Mouse (Mus musculus) neural tube, embryonic 10.5 days (tissue): ENCODE results near the gene P4ha3.

ENCODE experiments used
- DNase-seq: peaks from one replicate; pipeline ENCODE4 v3.0.0-alpha.2; 2017; ENCODE audit warnings: low spot score; ENCODE audit errors: extremely low spot score

The P4ha3 gene

DNA sequence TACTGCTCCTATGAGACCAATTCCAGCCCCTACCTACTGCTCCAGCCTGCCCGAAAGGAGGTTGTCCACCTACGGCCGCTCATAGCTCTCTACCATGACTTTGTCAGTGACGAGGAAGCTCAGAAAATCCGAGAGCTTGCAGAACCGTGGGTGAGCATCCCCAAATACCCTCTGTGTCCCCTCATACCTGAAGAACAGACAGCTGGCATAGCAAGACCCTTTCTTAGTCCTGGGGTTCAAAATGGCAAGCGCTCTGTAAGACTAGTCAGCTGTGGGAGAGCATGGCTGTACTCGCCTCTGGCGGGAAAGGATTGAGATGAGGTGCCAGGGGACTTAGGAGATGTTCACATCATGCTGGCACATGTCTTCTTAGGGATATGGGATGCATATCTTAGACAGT lies 20.6 kb downstream of the P4ha3 start:
- DNase-seq, result no peak

DNA sequence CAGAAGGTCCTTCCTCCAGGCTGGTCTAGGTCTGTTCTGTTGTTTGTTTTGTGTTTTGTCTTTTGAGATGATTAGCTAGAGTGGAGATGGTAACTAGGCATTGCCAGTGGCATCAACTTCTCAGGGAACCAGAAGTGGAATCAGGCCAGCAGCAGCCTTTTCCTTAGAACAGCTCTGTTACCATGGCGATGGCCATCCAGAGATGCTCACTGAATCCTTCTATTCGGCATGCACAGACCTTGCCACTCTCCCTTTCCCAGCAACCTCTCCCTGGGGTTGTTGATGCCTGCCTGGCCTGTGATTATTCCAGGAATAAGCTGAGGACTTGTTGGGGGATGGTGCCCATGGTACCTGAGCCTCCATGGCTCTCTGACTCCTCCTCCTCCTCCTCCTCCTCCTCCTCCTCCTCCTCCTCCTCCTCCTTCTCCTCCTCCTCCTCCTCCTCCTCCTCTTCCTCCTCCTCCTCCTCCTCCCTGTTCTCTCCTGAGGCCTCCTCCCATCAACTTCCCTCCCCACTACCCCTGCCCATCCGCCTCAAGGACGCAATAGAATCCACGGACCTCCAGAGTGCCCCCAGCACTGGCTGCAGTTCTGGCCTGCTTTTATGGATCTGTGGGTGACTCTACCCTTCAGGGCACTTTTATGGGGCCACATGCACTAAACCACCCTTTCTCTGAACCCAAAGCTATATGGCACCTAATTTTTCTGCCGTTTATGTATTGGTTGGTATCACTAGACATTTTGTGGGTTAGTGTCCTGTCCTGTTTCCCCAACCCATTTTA lies 22.7 kb downstream of the P4ha3 start:
- no peak for DNase-seq

DNA sequence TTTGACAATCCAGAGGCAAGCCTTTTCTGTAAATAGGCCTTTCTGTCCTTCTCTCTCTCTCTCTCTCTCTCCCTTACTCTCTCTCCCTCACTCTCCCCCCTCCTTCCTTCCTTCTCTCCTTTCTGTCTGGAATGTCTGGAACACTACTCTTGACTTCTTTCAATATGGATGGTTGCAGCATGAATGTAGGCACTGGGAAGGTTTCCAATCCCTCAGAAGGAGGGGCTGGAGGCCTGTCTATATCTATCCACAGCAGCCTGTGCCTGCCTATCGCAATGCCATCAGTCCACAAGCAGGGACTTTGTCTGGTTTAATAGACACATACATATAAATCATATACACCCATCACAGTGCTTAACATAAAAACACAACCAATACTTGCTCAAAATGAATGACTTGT lies 23.9 kb downstream of the P4ha3 start:
- no peak for DNase-seq

DNA sequence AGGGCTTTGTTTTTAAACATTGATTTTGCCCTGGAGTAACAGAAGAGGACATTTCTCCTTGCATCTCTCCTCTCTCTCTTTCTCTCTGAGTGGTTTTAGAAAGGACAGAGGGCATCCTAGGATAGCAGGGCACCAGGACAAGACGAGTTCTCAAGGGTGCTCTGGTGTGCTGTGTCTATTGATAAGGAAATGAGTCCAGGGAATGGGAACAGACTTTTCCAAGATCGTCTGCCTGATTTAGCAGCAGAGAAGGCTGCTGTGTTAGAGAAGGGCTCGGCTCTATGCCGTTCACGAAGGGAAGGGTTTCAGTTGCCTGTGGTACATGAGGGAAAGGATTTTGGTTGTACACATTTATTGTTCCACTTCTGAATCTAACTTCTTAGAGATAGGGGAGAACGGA lies 24.4 kb downstream of the P4ha3 start:
- no peak for DNase-seq

DNA sequence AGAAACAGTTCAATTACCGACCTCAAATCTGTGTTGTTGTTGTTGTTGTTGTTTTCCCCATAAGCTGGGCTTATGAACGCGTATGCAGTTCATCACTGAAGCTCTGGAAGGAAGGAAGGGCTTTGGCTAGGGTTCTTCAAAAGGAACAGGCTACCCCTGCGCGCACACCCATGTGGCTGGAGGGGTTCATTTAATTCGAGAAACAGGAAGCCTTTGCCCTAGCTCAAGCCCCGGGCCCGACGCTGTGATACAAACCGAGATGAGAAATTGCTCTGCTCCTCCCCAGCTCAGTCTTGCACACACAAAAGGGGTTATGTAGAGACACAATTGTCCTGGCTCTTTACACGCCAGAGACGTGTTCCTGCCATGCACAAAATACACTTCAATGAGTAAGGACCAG lies 25.0 kb downstream of the P4ha3 start:
- DNase-seq, result no peak

DNA sequence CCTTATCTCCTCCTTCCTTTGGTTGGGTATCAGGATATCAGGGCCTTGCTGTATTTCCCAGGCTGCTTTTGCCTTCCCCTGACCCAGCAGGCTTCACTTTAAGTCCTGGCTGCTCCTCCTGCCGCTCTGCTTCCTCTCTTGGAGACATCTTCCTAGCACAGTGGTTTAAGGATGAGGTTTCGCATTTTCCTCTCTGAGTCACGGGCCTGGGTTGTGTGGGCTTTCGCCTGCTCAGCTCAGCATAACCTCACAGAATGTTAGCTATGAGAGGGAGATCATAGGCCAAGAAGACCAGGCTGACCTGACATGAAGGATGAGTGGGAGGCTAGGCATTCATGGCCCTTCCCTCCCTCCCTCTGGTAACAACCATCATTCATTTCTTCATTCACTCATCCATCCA lies 27.4 kb downstream of the P4ha3 start:
- no peak for DNase-seq

DNA sequence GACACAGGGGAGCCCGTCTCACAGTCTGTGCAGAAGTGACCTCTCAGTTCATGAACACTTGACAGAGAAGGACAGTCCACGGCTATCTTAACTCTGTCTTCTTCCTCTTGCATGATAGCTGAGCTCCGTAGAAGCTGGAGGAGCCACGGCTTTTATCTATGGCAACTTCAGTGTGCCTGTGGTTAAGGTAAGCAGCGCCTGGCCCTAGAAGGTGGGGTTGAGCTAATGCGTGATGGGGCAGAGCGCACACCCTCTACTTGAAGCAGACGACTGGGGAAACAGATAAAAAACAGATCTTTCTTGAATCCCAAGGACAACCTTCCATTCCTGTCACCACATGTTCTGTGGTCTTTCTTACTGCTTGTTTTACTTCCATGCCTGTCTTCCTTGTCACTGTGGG lies 31.6 kb downstream of the P4ha3 start:
- DNase-seq, result no peak

DNA sequence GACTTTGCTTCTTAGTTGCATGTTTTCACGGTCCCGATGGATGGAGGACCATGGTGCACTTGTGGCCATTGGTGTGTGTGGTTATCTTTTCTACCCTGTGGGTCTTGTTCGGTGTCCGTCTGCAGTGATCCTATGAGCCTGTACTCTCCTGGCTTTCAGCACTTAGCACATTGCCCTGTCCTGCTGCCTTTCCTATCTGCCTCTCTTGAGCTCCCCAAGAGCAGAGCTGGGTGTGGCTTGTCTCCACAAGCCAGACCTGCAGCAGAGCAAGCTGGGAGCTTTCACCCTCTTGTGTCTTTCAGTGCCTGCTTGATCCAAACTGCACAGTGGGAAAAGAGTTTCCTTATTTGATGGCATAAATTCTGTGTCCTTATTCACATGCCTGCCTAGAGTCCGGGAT lies 32.2 kb downstream of the P4ha3 start:
- no peak for DNase-seq

DNA sequence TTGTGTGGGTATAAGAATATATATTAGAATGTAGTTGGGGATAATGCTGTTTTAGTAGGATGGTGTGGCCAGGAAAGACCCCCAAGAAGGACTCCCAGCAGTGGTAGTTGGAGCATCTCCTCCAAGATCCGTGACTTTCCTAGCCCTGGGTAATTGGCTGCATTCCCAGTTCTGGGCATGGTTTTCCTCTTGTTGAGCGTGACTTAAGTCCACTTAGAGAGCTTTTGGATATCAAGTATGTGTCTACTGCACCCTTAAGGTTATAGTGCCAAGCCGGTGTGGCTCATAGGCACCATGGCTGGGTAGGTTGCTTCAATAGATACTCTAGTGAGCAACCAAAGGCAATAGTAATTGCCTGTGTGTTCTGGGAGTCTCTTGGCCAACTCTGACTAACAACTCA lies 38.4 kb downstream of the P4ha3 start:
- DNase-seq, result no peak

DNA sequence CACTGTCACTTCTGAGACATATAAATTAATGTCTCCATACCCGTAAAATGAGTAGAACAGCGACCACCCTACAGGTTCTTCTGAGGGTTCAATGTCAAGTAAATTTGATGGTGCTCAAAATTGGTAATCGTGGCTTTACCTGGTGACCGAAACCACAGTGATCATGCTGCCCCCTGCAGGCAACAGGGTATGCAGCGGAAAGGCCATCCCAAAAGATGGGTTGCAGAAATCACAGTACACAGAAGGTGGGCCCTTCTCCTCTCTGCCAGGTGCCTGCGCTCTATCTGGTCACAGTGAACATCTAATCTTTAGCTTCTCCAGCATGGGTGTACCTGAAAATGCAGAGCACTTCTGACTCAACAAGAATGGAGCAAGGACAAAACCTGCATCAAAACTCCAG lies 40.2 kb downstream of the P4ha3 start:
- DNase-seq, result no peak

DNA sequence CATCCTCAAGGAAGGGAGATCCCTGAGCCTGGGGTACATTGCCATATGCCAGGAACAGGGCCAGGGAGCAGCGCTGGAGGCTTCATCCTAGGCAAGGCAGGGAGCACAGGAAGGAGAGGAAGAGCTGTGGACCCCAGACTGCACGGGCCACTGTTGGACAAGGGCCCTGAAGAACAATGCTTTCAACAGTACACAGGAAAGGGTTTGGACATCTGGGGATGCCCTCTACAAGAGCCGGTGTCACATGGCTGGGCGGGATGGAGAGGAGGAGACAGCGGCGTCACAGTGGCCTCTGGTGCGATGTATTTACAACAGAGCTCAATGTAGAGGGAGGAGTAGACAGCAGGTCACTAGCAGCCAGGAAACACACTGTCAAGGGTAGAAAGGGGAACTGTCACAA lies 42.2 kb downstream of the P4ha3 start:
- no peak for DNase-seq

DNA sequence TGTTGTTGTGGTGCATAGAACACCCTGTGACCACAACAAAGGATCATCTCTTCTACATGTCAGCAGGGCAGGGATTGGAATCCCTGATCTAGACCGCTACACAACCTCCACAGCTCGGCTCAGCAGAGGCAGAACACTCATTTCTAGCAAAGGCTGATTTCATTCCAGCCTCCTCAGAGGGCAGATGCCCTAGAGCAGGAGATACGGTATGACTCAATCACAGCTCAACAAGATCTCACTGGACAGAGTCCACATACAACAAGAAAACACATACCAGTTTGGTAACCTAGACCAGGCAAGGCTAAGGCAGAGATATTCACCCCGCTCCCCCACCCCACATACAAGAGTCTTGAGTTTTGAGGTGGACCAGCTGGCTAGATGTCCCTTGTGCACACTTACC lies 43.3 kb downstream of the P4ha3 start:
- DNase-seq, result no peak

DNA sequence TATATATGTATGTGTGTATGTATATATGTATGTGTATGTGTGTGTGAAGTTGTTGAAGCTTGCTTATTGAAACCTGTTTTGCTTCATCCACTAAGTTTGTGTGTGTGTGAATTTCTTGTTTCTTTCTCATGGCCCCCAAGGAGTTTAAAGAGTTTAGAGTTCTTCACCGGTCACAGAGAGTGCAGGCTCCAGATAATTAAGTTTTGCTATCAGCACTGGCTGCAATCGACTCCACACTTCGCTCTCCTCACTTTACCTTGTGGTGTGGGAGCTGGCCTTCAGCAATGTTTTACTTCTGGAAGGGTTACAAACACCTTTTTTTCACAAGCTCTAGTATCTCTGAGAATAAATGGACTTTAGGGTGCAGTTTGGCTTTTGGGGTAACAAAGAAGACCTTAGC lies 45.9 kb downstream of the P4ha3 start:
- DNase-seq, result no peak

DNA sequence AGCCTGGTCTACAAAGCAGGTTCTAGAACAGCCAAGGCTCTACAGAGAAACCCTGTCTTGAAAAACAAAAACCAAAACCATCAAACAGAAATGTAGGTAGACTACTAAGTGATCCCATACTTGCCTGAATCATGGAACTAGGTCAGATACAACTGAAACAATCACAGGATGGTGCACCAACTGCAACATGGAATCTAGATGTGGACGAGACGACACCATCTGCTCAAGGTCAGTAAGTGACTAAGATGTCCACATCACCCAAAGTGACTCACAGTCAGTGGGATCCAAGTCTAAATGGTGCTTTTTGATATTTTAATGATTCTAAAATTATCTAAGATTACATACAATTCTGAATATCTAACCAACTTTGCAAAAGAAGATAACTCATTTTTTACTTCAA lies 50.6 kb downstream of the P4ha3 start:
- no peak for DNase-seq

DNA sequence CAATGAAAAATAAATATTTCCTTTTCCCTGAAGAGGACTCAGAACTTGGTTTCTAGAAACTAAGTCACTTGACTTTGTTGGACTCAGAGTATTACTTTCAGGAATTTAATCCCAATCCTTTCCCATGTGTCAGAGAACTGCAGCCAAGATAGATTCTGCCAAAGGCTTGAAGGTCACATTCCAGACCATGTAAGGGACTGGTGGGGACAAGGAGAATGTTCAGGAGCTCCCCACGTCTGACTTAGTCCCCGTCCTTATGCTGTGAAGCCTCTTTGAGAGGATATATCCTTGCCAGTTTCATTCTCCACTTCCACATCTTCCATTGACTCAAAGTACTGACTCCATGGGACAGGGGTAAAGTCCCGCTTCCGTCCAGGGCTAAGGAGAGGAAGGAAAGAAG lies 69.7 kb downstream of the P4ha3 start:
- DNase-seq, result no peak

DNA sequence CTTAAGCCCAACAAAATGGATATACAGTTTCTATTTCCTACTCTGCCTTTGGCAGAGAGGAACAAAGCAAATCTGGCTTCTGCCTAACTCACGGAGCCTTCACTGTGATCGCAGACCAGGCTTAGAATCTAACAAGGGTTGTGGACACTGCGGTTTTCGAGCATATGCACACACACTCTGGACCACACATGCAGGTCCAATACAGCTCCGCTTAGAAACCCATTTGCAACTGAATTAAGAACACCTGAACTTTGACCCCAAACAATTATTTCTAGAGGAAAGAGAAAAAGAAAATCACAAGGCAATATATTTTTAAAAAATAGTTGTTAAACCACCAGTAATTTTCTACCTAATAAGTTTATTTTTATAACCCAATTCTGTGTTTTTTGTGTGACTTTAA lies 71.0 kb downstream of the P4ha3 start:
- DNase-seq, result no peak

DNA sequence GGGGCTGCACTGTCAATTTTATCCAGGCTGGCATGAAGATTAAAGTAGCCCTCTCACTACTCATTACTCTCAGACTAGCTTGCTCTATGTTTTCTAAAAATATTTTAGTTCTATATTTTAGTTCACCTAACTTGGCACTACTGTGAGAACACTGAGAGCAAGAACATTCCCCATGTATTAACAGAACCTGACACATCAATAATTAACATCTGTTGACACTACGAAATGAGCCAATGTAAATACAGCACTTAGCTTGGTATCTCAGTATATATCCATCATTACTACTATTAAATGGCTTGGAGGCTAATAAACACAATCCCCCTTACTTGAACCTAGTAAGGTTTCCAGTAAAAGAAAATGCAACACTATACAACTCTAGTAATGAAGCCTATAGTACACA lies 71.4 kb downstream of the P4ha3 start:
- no peak for DNase-seq

DNA sequence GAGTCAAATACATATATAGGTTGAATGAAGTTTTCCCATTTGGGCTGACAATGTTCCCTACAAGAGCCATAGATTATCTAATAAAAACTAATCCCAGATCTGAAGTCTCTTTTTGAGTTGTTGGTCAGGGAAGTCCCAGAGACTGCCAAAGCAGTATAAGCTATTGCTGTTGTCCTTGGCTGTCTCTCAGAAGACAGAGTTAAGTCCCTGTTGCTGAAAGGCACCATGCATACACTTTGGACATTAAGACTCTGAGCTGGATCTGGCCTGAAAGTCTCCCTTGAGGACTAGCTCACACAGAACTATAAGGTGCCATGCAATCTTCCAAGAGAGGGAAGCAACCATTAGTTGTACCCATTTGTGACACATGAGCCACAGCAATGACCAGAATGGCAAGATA lies 72.5 kb downstream of the P4ha3 start:
- DNase-seq, result no peak

DNA sequence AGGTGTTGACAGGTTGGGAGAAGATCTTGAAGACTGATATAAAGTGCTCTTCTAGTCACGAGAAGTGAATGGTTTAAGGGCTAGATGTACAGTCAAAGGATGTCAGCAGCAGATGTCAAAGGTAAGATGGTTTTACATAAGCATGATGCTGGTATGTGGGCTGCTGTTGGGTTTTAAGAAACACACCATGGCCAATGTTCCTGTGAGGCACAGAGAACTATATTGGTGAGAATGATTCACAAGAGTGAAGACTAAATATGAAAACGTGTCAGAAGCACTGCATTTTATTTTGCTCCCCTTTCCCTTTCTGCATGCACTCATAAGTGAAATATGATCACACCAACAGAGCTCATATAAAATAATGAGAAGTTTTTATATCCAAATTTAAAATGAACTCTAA lies 77.8 kb downstream of the P4ha3 start:
- DNase-seq, result no peak

DNA sequence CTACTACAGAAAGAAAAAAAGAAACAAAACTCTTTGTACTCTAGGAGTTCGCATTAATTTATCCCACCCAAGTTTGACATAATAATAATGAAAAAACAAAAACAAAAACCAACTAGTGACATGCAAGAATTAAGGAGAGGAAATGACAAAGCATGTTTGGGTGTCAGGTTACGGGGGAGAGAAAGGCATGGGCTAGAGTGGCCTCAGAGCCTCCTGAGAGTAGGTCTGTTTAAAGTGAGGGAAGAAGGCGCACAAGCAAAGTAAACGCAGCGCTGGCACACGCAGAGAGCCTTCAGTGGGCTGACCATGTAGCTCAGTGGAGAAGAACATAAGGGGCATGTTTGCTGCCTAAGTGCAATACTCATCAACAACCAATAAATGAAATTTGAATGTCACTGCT lies 79.6 kb downstream of the P4ha3 start:
- no peak for DNase-seq
